Mouse (Mus musculus): ENCODE measurements at regions not wholly inside any gene's neighbourhood (a gene's known extent, or its start where the extent isn't known, plus 50 kb on each side); places are given as distances from the start of the nearest gene placed in this dataset.

GRCm38 (mm10) chr2:74391064-74391463 is 188.2 kb downstream of the Lnpk start:
- no peak overlapping the region for H3K4me3 ChIP-seq (ENCODE audit: extremely low read depth, insufficient read depth, insufficient read length)
- H3K36me3 ChIP-seq (ENCODE audit: control insufficient read depth, insufficient read depth, low read length), result no peaks in the 10 kb centered on the region
- no peaks in the 10 kb centered on the region for H3K4me1 ChIP-seq (ENCODE audit: control insufficient read depth, insufficient read depth, insufficient read length)
- DNase-seq (ENCODE audit: low read depth in 1 of 2, low spot score in 2 of 2), result no peak
- WGBS, result 90% methylated on average over 4 of the region's 4 CpGs
- H3K27ac ChIP-seq (ENCODE audit: insufficient read depth, low read length), result no peak overlapping the region
- TF ChIP-seq POLR2A (IDR thresholded peaks at IDR 0.05; ENCODE audit: low read depth, low read length), result no peak
- TF ChIP-seq CTCF (IDR thresholded peaks at IDR 0.05; ENCODE audit: extremely low read depth, insufficient read depth, insufficient read length, insufficient replicate concordance), result no peak
- H3K27me3 ChIP-seq (ENCODE audit: control insufficient read depth, insufficient read depth, low read length), result no peaks in the 10 kb centered on the region

- 94% methylated on average over 5 of the region's 5 CpGs for WGBS
- Histone ChIP-seq H3K4me1 (ENCODE audit: control insufficient read depth, insufficient read depth, insufficient read length) (no peaks in the 10 kb centered on the region), H3K36me3 (ENCODE audit: control insufficient read depth, insufficient read depth, low read length) (no peaks in the 10 kb centered on the region), H3K27ac (ENCODE audit: insufficient read depth, low read length) (no peak overlapping the region), H3K27me3 (ENCODE audit: control insufficient read depth, insufficient read depth, low read length) (no peaks in the 10 kb centered on the region), H3K4me3 (ENCODE audit: extremely low read depth, insufficient read depth, insufficient read length) (no peak overlapping the region)
- no peak for DNase-seq (ENCODE audit: low read depth in 1 of 2, low spot score in 2 of 2)
- TF ChIP-seq POLR2A (IDR thresholded peaks at IDR 0.05; ENCODE audit: low read depth, low read length) (no peak), CTCF (IDR thresholded peaks at IDR 0.05; ENCODE audit: extremely low read depth, insufficient read depth, insufficient read length, insufficient replicate concordance) (no peak)
Measured at GRCm38 (mm10) chr2:74388078-74388477, 191.2 kb downstream of the Lnpk start.

DNA sequence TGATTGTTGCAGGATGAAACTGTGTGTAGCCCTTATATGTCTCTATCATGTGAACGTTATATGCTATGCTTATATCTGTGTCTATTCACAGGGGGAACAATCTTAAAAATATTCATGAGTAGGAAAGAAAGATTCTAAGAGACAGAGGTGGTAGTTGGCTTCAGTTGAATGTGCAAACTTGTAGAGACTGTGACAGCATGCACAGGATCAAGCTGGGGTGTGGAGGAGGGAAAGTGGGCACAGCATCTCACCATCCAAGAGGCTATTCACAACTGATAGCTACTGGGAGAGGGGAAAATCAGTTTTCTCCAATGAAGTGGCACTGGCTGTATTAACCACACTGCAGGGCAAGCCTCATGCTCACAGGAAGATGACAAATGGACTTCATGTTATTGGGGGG is 194.3 kb downstream of the Lnpk start:
- WGBS, result 90% methylated on average over 1 of the region's 1 CpGs
- TF ChIP-seq CTCF (IDR thresholded peaks at IDR 0.05; ENCODE audit: extremely low read depth, insufficient read depth, insufficient read length, insufficient replicate concordance) (no peak), POLR2A (IDR thresholded peaks at IDR 0.05; ENCODE audit: low read depth, low read length) (no peak)

GRCm38 (mm10) chr2:74380574-74381287 is 198.5 kb downstream of the Lnpk start:
- no peak overlapping the region for H3K4me3 ChIP-seq (ENCODE audit: extremely low read depth, insufficient read depth, insufficient read length)
- no peak for DNase-seq (ENCODE audit: low read depth in 1 of 2, low spot score in 2 of 2)

More for the DNA sequence above, 194.3 kb downstream of the Lnpk start:
- Histone ChIP-seq H3K4me3 (ENCODE audit: extremely low read depth, insufficient read depth, insufficient read length) (no peak overlapping the region), H3K27ac (ENCODE audit: insufficient read depth, low read length) (no peak overlapping the region), H3K36me3 (ENCODE audit: control insufficient read depth, insufficient read depth, low read length) (no peaks in the 10 kb centered on the region), H3K27me3 (ENCODE audit: control insufficient read depth, insufficient read depth, low read length) (no peaks in the 10 kb centered on the region), H3K4me1 (ENCODE audit: control insufficient read depth, insufficient read depth, insufficient read length) (no peaks in the 10 kb centered on the region)
- DNase-seq (ENCODE audit: low read depth in 1 of 2, low spot score in 2 of 2), result no peak

DNA sequence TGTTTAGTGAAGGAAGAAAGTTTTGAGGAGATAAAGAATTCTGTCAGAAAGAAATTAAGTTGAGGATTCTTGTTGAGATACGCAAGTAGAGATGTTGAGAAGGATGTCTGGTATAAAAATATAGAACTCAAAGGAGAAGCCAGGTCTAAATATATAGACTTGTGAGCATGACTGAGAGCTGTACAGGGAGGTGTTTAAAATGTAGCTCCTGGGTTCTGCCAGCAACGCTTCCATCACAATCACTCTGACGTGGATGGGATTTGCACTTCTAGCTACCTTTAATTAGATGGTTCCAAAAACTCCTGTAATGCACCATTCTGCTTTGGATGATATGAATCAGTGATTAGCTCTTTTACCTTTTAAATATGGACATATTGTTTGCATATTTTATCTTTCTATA is 200.5 kb downstream of the Lnpk start:
- 97% methylated on average over 3 of the region's 3 CpGs for WGBS
- Histone ChIP-seq H3K4me3 (ENCODE audit: extremely low read depth, insufficient read depth, insufficient read length) (no peak overlapping the region), H3K36me3 (ENCODE audit: control insufficient read depth, insufficient read depth, low read length) (no peaks in the 10 kb centered on the region), H3K4me1 (ENCODE audit: control insufficient read depth, insufficient read depth, insufficient read length) (no peaks in the 10 kb centered on the region), H3K27ac (ENCODE audit: insufficient read depth, low read length) (no peak overlapping the region), H3K27me3 (ENCODE audit: control insufficient read depth, insufficient read depth, low read length) (no peaks in the 10 kb centered on the region)
- TF ChIP-seq CTCF (IDR thresholded peaks at IDR 0.05; ENCODE audit: extremely low read depth, insufficient read depth, insufficient read length, insufficient replicate concordance) (no peak), POLR2A (IDR thresholded peaks at IDR 0.05; ENCODE audit: low read depth, low read length) (no peak)
- no peak for DNase-seq (ENCODE audit: low read depth in 1 of 2, low spot score in 2 of 2)

More at GRCm38 (mm10) chr2:74380574-74381287, 198.5 kb downstream of the Lnpk start:
- H3K27ac ChIP-seq (ENCODE audit: insufficient read depth, low read length), result no peak overlapping the region
- no peaks in the 10 kb centered on the region for H3K36me3 ChIP-seq (ENCODE audit: control insufficient read depth, insufficient read depth, low read length)
- H3K27me3 ChIP-seq (ENCODE audit: control insufficient read depth, insufficient read depth, low read length), result no peaks in the 10 kb centered on the region
- no peaks in the 10 kb centered on the region for H3K4me1 ChIP-seq (ENCODE audit: control insufficient read depth, insufficient read depth, insufficient read length)
- 71% methylated on average over 7 of the region's 7 CpGs for WGBS
- TF ChIP-seq POLR2A (IDR thresholded peaks at IDR 0.05; ENCODE audit: low read depth, low read length) (no peak), CTCF (IDR thresholded peaks at IDR 0.05; ENCODE audit: extremely low read depth, insufficient read depth, insufficient read length, insufficient replicate concordance) (no peak)

DNA sequence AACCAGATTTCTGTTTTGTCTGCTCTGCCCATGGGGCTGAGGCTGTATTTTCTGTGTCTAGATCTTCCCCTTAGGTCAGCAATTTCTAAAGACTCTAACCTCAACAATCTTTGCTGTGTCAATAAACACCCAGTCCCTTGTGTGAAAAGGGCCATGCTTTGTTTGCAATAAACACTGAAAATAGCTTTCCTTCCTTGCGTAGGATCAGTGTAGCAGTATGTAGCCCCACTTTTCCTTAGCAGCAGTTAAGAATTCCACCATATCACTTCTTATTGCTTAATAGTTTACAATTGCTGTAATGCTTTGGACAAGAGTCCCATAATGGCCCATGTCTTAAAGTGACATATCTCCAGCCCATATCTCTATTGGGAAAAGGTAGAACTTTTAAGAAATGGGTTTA is 205.3 kb downstream of the Lnpk start:
- 95% methylated on average over 1 of the region's 1 CpGs for WGBS
- no peak for TF ChIP-seq CTCF (IDR thresholded peaks at IDR 0.05; ENCODE audit: extremely low read depth, insufficient read depth, insufficient read length, insufficient replicate concordance)
- TF ChIP-seq POLR2A (IDR thresholded peaks at IDR 0.05; ENCODE audit: low read depth, low read length), result no peak
- Histone ChIP-seq H3K4me3 (ENCODE audit: extremely low read depth, insufficient read depth, insufficient read length) (no peak overlapping the region), H3K27me3 (ENCODE audit: control insufficient read depth, insufficient read depth, low read length) (no peaks in the 10 kb centered on the region), H3K36me3 (ENCODE audit: control insufficient read depth, insufficient read depth, low read length) (no peaks in the 10 kb centered on the region), H3K27ac (ENCODE audit: insufficient read depth, low read length) (no peak overlapping the region), H3K4me1 (ENCODE audit: control insufficient read depth, insufficient read depth, insufficient read length) (no peaks in the 10 kb centered on the region)
- DNase-seq (ENCODE audit: low read depth in 1 of 2, low spot score in 2 of 2), result no peak

GRCm38 (mm10) chr2:74373056-74373455 is 206.2 kb downstream of the Lnpk start:
- TF ChIP-seq CTCF (IDR thresholded peaks at IDR 0.05; ENCODE audit: extremely low read depth, insufficient read depth, insufficient read length, insufficient replicate concordance) (no peak), POLR2A (IDR thresholded peaks at IDR 0.05; ENCODE audit: low read depth, low read length) (no peak)
- WGBS, result 68% methylated on average over 4 of the region's 4 CpGs
- Histone ChIP-seq H3K27me3 (ENCODE audit: control insufficient read depth, insufficient read depth, low read length) (no peaks in the 10 kb centered on the region), H3K27ac (ENCODE audit: insufficient read depth, low read length) (no peak overlapping the region), H3K4me3 (ENCODE audit: extremely low read depth, insufficient read depth, insufficient read length) (no peak overlapping the region), H3K36me3 (ENCODE audit: control insufficient read depth, insufficient read depth, low read length) (no peaks in the 10 kb centered on the region), H3K4me1 (ENCODE audit: control insufficient read depth, insufficient read depth, insufficient read length) (no peaks in the 10 kb centered on the region)
- no peak for DNase-seq (ENCODE audit: low read depth in 1 of 2, low spot score in 2 of 2)
